Mouse (Mus musculus): ENCODE results near the gene Gm11562. TPM values are rescaled to one million over a fixed set of nuclear protein-coding genes. Genes with fewer than 3 reads are reported as not detected.
"Not testable (repeated sequence)": the region's sequence is repeated elsewhere in the genome, so short reads cannot be mapped to it uniquely, and the experiment has no call there.

Gm11562 gene
- polyA plus RNA-seq, 1 experiment, result not detected

DNA sequence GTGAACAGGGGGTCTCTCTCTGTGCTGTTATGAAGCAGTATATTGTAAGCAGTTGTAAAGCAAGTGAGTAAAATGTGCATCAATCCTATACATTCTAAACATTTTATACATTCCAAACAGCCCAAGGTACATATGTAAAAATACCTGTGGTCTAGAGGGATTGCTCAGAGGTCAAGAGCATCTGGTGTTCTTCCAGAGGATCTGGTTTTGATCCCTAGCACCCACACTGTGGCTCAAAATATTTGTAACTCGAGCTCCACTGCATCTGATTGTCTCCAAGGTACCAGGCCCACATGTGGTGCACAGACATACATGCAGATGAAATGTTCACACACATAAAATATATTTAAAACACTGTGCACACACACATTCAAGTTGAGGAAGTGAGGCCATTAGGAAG, 20.7 kb upstream of the Gm11562 start:
- TF ChIP-seq CTCF (IDR thresholded peaks at IDR 0.05; ENCODE audit: control insufficient read depth, insufficient read depth, low read length) (no peak), POLR2A (IDR thresholded peaks at IDR 0.05; ENCODE audit: borderline replicate concordance, control insufficient read depth, low read depth, low read length) (no peak)
- no peak overlapping the region for H3K27ac ChIP-seq (ENCODE audit: control insufficient read depth, insufficient read depth, low read depth, low read length, poor library complexity)
- H3K4me1 ChIP-seq (ENCODE audit: control insufficient read depth, insufficient read depth, low read length), result no peaks in the 10 kb centered on the region
- no peak overlapping the region for H3K4me3 ChIP-seq (replicated peaks; ENCODE audit: control insufficient read depth, low read depth, low read length)
- WGBS, result 21% methylated on average over 1 of the region's 1 CpGs

DNA sequence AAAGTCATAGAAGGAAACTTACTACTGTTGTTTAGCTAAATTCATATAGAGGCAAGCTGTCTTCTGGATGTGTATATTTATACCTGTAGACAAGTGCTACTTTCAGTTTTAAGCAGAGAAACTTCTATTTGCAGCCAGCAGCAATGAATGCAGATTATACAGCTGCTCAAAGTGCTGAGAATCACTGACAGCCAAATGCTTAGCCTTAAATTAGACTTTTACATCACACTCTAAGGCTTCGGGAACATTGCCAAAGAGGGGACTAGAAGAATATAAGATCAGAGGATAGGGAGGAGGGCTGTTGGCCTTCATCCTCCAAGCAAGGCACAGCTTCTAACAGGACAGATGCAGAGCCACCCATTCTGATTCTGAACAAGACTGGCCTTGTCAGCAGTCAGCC, 16.9 kb upstream of the Gm11562 start:
- Histone ChIP-seq H3K4me3 (replicated peaks; ENCODE audit: control insufficient read depth, low read depth, low read length) (no peak overlapping the region), H3K27ac (ENCODE audit: control insufficient read depth, insufficient read depth, low read depth, low read length, poor library complexity) (no peak overlapping the region), H3K4me1 (ENCODE audit: control insufficient read depth, insufficient read depth, low read length) (no peaks in the 10 kb centered on the region)
- 68% methylated on average over 1 of the region's 1 CpGs for WGBS
- TF ChIP-seq POLR2A (IDR thresholded peaks at IDR 0.05; ENCODE audit: borderline replicate concordance, control insufficient read depth, low read depth, low read length) (no peak), CTCF (IDR thresholded peaks at IDR 0.05; ENCODE audit: control insufficient read depth, insufficient read depth, low read length) (no peak)

DNA sequence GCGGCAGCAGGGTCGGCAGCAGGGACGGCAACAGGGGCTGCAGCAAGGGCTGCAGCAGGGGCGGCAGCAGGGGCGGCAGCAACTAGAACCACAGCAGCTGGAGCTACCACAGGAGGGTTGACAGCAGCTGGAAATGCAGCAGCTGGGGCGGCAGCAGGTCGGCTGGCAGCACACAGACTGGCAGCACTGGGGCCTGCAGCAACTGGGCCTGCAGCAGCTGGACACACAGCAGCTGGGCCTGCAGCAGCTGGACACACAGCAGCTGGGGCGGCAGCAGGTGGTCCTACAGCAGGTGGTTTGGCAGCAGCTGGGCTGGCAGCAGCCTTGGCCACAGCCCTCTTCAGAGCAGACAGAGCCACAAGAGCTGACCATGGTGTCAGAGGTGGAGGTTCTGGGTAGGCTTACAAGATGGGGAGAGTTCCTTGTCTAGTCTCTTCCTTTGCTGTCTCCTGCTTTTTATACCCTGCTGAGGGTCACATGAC, 14.5 kb upstream of the Gm11562 start, which contains the start of gene Krtap4-2:
Krtap4-2 (minus strand) TSS at position 432 of the 482 bp plus-strand sequence.
- WGBS, result 52% methylated on average over 8 of the region's 8 CpGs
- no peak for TF ChIP-seq POLR2A (IDR thresholded peaks at IDR 0.05; ENCODE audit: borderline replicate concordance, control insufficient read depth, low read depth, low read length)
- no peak for TF ChIP-seq CTCF (IDR thresholded peaks at IDR 0.05; ENCODE audit: control insufficient read depth, insufficient read depth, low read length)
- Histone ChIP-seq H3K27ac (ENCODE audit: control insufficient read depth, insufficient read depth, low read depth, low read length, poor library complexity) (no peak within 1 kb of the TSS), H3K4me3 (replicated peaks; ENCODE audit: control insufficient read depth, low read depth, low read length) (no peak within 1 kb of the TSS), H3K4me1 (ENCODE audit: control insufficient read depth, insufficient read depth, low read length) (no peaks in the 10 kb centered on the region)

DNA sequence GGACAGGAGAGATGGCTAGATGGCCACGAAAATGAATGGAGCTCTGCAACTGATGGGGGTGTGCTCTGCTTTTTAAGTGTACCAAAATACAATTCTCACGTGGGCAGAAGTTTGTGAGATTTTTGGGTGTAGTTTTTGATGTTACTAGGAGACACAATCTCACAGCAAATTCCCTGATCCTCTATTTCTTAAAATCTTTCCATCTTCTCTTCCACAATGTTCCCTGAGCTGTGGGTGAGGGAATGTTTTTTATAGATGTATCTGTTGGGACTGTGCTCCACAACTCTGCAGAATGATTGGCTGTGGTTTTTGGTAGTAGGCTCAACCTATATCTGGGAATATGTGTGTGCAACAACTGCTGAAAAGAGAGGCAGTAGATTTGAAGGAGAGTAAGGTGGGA, 13.1 kb upstream of the Gm11562 start:
- H3K4me1 ChIP-seq (ENCODE audit: control insufficient read depth, insufficient read depth, low read length), result no peaks in the 10 kb centered on the region
- no peak for TF ChIP-seq CTCF (IDR thresholded peaks at IDR 0.05; ENCODE audit: control insufficient read depth, insufficient read depth, low read length)
- no peak for TF ChIP-seq POLR2A (IDR thresholded peaks at IDR 0.05; ENCODE audit: borderline replicate concordance, control insufficient read depth, low read depth, low read length)
- no peak overlapping the region for H3K4me3 ChIP-seq (replicated peaks; ENCODE audit: control insufficient read depth, low read depth, low read length)
- H3K27ac ChIP-seq (ENCODE audit: control insufficient read depth, insufficient read depth, low read depth, low read length, poor library complexity), result no peak overlapping the region
- WGBS, result 40% methylated on average over 2 of the region's 2 CpGs

DNA sequence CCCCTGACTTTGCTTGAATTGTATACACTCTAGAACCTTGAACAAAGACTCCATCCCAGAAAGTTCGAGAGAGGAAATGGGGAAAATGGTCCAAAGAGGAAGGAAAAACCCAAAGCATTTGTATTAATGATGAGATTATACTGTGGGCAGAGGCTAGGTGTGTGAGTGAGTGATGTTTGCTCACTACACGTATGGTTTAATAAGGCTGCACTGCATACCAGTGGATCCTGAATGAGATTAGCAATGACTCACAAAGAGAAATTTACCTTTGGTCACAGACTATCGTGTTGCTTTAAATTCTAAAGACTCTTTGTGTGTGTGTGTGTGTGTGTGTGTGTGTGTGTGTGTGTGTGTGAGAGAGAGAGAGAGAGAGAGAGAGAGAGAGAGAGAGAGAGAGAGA, 10.7 kb upstream of the Gm11562 start:
- 63% methylated on average over 3 of the region's 3 CpGs for WGBS
- TF ChIP-seq POLR2A (IDR thresholded peaks at IDR 0.05; ENCODE audit: borderline replicate concordance, control insufficient read depth, low read depth, low read length) (no peak), CTCF (IDR thresholded peaks at IDR 0.05; ENCODE audit: control insufficient read depth, insufficient read depth, low read length) (no peak)
- H3K4me3 ChIP-seq (replicated peaks; ENCODE audit: control insufficient read depth, low read depth, low read length), result no peak overlapping the region
- no peak overlapping the region for H3K27ac ChIP-seq (ENCODE audit: control insufficient read depth, insufficient read depth, low read depth, low read length, poor library complexity)
- no peaks in the 10 kb centered on the region for H3K4me1 ChIP-seq (ENCODE audit: control insufficient read depth, insufficient read depth, low read length)

DNA sequence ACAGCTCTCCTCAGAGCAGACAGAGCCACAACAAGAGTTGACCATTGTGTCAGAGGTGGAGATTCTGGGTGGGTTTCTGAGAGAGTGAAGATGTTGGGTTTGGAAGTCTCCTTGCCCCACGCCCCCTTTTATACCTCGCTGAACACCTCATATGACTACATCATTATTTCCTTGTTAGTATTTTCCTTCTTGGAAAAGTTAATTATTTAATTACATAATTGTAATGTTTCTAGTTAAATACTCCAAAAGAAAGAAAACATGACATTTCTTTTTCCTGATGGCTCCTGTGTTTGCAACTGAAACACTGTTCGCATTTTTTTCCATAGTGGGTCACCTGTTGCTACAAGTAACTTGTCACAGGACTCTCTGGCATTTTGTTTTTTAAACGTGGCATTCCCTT, 7.9 kb upstream of the Gm11562 start, which contains the start of gene Krtap4-1:
Krtap4-1 (minus strand) TSS at position 101 of the 400 bp plus-strand sequence.
- no peak within 1 kb of the TSS for H3K27ac ChIP-seq (ENCODE audit: control insufficient read depth, insufficient read depth, low read depth, low read length, poor library complexity)
- WGBS, result 81% methylated on average over 4 of the region's 4 CpGs
- TF ChIP-seq CTCF (IDR thresholded peaks at IDR 0.05; ENCODE audit: control insufficient read depth, insufficient read depth, low read length) (no peak), POLR2A (IDR thresholded peaks at IDR 0.05; ENCODE audit: borderline replicate concordance, control insufficient read depth, low read depth, low read length) (no peak)
- no peaks in the 10 kb centered on the region for H3K4me1 ChIP-seq (ENCODE audit: control insufficient read depth, insufficient read depth, low read length)
- no peak within 1 kb of the TSS for H3K4me3 ChIP-seq (replicated peaks; ENCODE audit: control insufficient read depth, low read depth, low read length)

DNA sequence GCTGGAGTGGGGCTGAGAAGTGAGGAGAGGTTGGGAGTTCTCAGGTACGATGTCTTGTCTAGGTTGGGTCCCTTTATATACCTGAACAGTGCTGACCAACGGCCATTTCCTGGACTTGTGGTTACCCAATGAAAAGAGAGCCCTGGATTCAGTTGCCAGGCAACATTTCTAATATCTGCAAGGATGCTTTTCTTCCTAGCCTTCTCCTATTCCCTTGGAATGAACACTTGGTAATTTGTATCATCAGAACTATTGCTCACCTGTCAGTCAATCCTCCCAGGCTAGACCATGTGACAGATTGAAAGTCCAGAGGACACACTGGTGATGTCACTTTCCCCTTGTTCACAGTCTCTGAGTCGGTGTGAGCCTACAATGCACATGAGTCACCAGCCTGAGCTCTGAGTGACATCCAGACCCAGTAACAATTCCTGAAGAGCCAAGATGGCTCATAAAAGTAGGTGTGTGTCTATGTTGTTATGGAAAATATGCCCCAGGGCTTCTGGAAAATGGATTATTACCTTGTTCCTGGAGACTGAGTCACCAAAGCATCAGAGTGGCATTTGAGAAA, 5.4 kb downstream of the Gm11562 start, which contains the start of gene Krtap2-4:
Krtap2-4 (minus strand) TSS at position 51 of the 568 bp plus-strand sequence.
- TF ChIP-seq POLR2A (IDR thresholded peaks at IDR 0.05; ENCODE audit: borderline replicate concordance, control insufficient read depth, low read depth, low read length) (no peak), CTCF (IDR thresholded peaks at IDR 0.05; ENCODE audit: control insufficient read depth, insufficient read depth, low read length) (no peak)
- no peaks in the 10 kb centered on the region for H3K4me1 ChIP-seq (ENCODE audit: control insufficient read depth, insufficient read depth, low read length)
- 53% methylated on average over 3 of the region's 3 CpGs for WGBS

DNA sequence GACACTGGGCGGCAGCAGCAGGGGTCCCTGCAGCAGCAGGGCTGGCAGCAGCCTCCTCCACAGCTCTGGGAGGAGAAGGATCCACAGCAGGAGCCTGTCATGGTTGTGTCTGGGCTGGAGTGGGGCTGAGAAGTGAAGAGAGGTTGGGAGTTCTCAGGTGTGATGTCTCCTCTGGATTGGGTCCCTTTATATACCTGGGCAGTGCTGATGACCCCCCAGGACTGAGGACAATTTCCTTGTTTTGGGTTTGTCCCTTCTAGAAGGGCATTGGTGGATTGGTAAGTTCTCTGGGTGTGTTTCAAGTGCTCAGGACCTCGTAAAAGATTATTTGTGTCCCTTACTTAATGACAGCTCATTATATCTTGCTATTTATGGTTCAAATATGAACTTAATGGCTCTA, 10.1 kb downstream of the Gm11562 start, which contains the start of gene Gm11937:
Gm11937 (minus strand) TSS at position 101 of the 400 bp plus-strand sequence.
- 38% methylated on average over 2 of the region's 2 CpGs for WGBS
- not testable (repeated sequence) for H3K4me1 ChIP-seq (ENCODE audit: control insufficient read depth, insufficient read depth, low read length); H3K4me3 ChIP-seq (replicated peaks; ENCODE audit: control insufficient read depth, low read depth, low read length); H3K27ac ChIP-seq (ENCODE audit: control insufficient read depth, insufficient read depth, low read depth, low read length, poor library complexity)

More for the DNA sequence above, 5.4 kb downstream of the Gm11562 start, which contains the start of gene Krtap2-4:
- H3K4me3 ChIP-seq (replicated peaks; ENCODE audit: control insufficient read depth, low read depth, low read length), result no peak within 1 kb of the TSS
- H3K27ac ChIP-seq (ENCODE audit: control insufficient read depth, insufficient read depth, low read depth, low read length, poor library complexity), result no peak within 1 kb of the TSS

DNA sequence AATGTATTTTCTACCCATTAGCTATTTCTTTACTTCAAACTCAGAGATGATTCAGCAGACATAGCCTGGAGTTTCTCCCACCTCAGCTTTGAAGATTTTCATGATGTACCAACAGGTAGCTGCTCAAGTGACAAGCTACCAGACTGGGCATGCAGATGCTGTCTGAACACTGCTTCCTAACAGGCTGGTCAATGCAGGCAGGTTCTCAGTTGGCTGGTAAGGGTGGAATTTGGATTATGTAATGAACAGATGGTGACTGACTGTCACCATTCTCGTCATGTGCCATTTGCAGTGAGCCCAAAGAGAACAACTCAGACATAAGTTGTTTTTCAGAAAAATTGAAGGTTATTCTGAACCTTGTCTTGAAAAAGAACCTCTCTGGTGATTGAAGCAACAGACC, 11.1 kb downstream of the Gm11562 start:
- Histone ChIP-seq H3K4me1 (ENCODE audit: control insufficient read depth, insufficient read depth, low read length) (no peaks in the 10 kb centered on the region), H3K27ac (ENCODE audit: control insufficient read depth, insufficient read depth, low read depth, low read length, poor library complexity) (no peak overlapping the region), H3K4me3 (replicated peaks; ENCODE audit: control insufficient read depth, low read depth, low read length) (no peak overlapping the region)
- TF ChIP-seq POLR2A (IDR thresholded peaks at IDR 0.05; ENCODE audit: borderline replicate concordance, control insufficient read depth, low read depth, low read length) (no peak), CTCF (IDR thresholded peaks at IDR 0.05; ENCODE audit: control insufficient read depth, insufficient read depth, low read length) (no peak)
- 63% methylated on average over 1 of the region's 1 CpGs for WGBS

DNA sequence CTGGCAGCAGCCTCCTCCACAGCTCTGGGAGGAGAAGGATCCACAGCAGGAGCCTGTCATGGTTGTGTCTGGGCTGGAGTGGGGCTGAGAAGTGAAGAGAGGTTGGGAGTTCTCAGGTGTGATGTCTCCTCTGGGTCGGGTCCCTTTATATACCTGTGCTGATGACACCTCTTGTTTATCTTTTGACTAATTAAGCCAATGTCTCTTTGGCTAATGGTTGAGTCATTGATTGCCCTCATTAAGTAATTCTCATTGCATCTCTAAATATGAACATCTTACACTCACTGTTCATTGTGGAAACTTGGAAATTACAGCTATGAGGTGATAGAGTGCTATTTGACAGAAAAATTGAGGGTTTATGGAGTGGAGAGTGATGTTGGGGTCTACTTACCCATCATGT, 17.0 kb downstream of the Gm11562 start, which contains the start of gene Gm11938:
Gm11938 (minus strand) TSS at position 101 of the 400 bp plus-strand sequence.
- H3K4me3 ChIP-seq (replicated peaks; ENCODE audit: control insufficient read depth, low read depth, low read length); H3K4me1 ChIP-seq (ENCODE audit: control insufficient read depth, insufficient read depth, low read length); H3K27ac ChIP-seq (ENCODE audit: control insufficient read depth, insufficient read depth, low read depth, low read length, poor library complexity): not testable (repeated sequence)
- WGBS, result 43% methylated on average over 1 of the region's 1 CpGs

DNA sequence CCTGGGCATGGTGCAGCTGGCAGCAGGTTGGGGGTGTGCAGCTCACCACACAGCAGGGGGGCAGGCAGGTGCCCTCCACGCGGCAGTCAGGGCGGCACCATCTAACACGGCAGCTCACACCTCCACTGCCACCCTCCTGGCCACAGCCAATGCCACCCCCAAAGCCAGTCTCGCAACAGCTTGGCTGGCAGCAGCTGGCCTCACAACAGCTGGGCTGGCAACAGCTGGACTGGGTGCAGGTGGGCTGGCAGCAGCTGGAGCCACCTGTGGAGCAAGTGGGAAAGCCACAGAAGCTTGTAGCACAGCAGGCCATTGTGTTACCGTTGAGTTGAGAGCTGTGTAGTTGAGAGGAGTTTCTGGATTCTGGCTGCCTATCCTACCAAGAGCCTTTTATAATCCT, 22.5 kb downstream of the Gm11562 start, which contains the start of gene Krtap9-3:
Krtap9-3 (minus strand) TSS at position 364 of the 400 bp plus-strand sequence.
- not testable (repeated sequence) for H3K27ac ChIP-seq (ENCODE audit: control insufficient read depth, insufficient read depth, low read depth, low read length, poor library complexity); H3K4me1 ChIP-seq (ENCODE audit: control insufficient read depth, insufficient read depth, low read length); H3K4me3 ChIP-seq (replicated peaks; ENCODE audit: control insufficient read depth, low read depth, low read length)
- 74% methylated on average over 6 of the region's 6 CpGs for WGBS

All from bone marrow, adult 2 months (tissue).